Mouse (Mus musculus): ENCODE results near the gene Klf12.

The Klf12 gene

GRCm38 (mm10) chr14:100147666-100148065 lies 136.8 kb downstream of the Klf12 start:
- no peak for DNase-seq (ENCODE audit: inconsistent age in 2 of 2, low spot score in 1 of 2)

GRCm38 (mm10) chr14:100140370-100140769 lies 144.1 kb downstream of the Klf12 start:
- no peak for DNase-seq (ENCODE audit: inconsistent age in 2 of 2, low spot score in 1 of 2)

GRCm38 (mm10) chr14:100134304-100134703 lies 150.2 kb downstream of the Klf12 start:
- no peak for DNase-seq (ENCODE audit: inconsistent age in 2 of 2, low spot score in 1 of 2)

- DNase-seq (ENCODE audit: inconsistent age in 2 of 2, low spot score in 1 of 2): no peak
These were observed 152.0 kb downstream of the Klf12 start for GRCm38 (mm10) chr14:100132479-100132878.

- DNase-seq (ENCODE audit: inconsistent age in 2 of 2, low spot score in 1 of 2): no peak
These were observed 158.4 kb downstream of the Klf12 start for GRCm38 (mm10) chr14:100126126-100126525.

- no peak for DNase-seq (ENCODE audit: inconsistent age in 2 of 2, low spot score in 1 of 2)
These were observed 163.4 kb downstream of the Klf12 start for GRCm38 (mm10) chr14:100121075-100121474.

- no peak for DNase-seq (ENCODE audit: inconsistent age in 2 of 2, low spot score in 1 of 2)
These were observed 164.6 kb downstream of the Klf12 start for GRCm38 (mm10) chr14:100119866-100120265.

GRCm38 (mm10) chr14:100113419-100113818 lies 171.1 kb downstream of the Klf12 start:
- no peak for DNase-seq (ENCODE audit: inconsistent age in 2 of 2, low spot score in 1 of 2)

GRCm38 (mm10) chr14:100111735-100112134 lies 172.7 kb downstream of the Klf12 start:
- no peak for DNase-seq (ENCODE audit: inconsistent age in 2 of 2, low spot score in 1 of 2)

GRCm38 (mm10) chr14:100109563-100109962 lies 174.9 kb downstream of the Klf12 start:
- DNase-seq (ENCODE audit: inconsistent age in 2 of 2, low spot score in 1 of 2): no peak

- DNase-seq (ENCODE audit: inconsistent age in 2 of 2, low spot score in 1 of 2): no peak
These were observed 178.9 kb downstream of the Klf12 start for GRCm38 (mm10) chr14:100105570-100105969.

- DNase-seq (ENCODE audit: inconsistent age in 2 of 2, low spot score in 1 of 2): no peak
These were observed 179.7 kb downstream of the Klf12 start for GRCm38 (mm10) chr14:100104818-100105217.

GRCm38 (mm10) chr14:100103818-100104217 lies 180.7 kb downstream of the Klf12 start:
- DNase-seq (ENCODE audit: inconsistent age in 2 of 2, low spot score in 1 of 2): no peak

GRCm38 (mm10) chr14:100097208-100098189 lies 187.0 kb downstream of the Klf12 start:
- DNase-seq (ENCODE audit: inconsistent age in 2 of 2, low spot score in 1 of 2): peak in 1 of 2 experiments; percentile 67

- DNase-seq (ENCODE audit: inconsistent age in 2 of 2, low spot score in 1 of 2): no peak
These were observed 188.7 kb downstream of the Klf12 start for GRCm38 (mm10) chr14:100095730-100096129.

- peak in 1 of 2 experiments; percentile 56 for DNase-seq (ENCODE audit: inconsistent age in 2 of 2, low spot score in 1 of 2)
These were observed 194.0 kb downstream of the Klf12 start for GRCm38 (mm10) chr14:100090517-100090916.

- no peak for DNase-seq (ENCODE audit: inconsistent age in 2 of 2, low spot score in 1 of 2)
These were observed 204.9 kb downstream of the Klf12 start for GRCm38 (mm10) chr14:100079620-100080019.

- no peak for DNase-seq (ENCODE audit: inconsistent age in 2 of 2, low spot score in 1 of 2)
These were observed 211.9 kb downstream of the Klf12 start for GRCm38 (mm10) chr14:100072431-100073195.

GRCm38 (mm10) chr14:100069543-100070090 lies 214.9 kb downstream of the Klf12 start:
- DNase-seq (ENCODE audit: inconsistent age in 2 of 2, low spot score in 1 of 2): no peak

- no peak for DNase-seq (ENCODE audit: inconsistent age in 2 of 2, low spot score in 1 of 2)
These were observed 215.8 kb downstream of the Klf12 start for GRCm38 (mm10) chr14:100068715-100069114.

GRCm38 (mm10) chr14:100062516-100062915 lies 222.0 kb downstream of the Klf12 start:
- no peak for DNase-seq (ENCODE audit: inconsistent age in 2 of 2, low spot score in 1 of 2)
